Mouse (Mus musculus) brain, embryonic 14.5 days (tissue): ENCODE data around the gene Riok1.

Source experiments
- CTCF ChIP-seq: fragments of 200-500 bp; IDR thresholded peaks from 2 replicates; pipeline ENCODE4 v1.5.1; 2012; ENCODE audit warnings: inconsistent platforms, mild to moderate bottlenecking, moderate library complexity, borderline replicate concordance; ENCODE audit not compliant: insufficient read depth, insufficient read length; ENCODE audit errors: extremely low read depth
- POLR2A ChIP-seq: fragments of 200-500 bp; IDR thresholded peaks from 2 replicates; pipeline ENCODE4 v1.6.1; 2012; ENCODE audit warnings: mild to moderate bottlenecking, inconsistent platforms, borderline replicate concordance; ENCODE audit not compliant: poor library complexity, insufficient read depth, insufficient read length, severe bottlenecking; ENCODE audit errors: extremely low read depth

DNA sequence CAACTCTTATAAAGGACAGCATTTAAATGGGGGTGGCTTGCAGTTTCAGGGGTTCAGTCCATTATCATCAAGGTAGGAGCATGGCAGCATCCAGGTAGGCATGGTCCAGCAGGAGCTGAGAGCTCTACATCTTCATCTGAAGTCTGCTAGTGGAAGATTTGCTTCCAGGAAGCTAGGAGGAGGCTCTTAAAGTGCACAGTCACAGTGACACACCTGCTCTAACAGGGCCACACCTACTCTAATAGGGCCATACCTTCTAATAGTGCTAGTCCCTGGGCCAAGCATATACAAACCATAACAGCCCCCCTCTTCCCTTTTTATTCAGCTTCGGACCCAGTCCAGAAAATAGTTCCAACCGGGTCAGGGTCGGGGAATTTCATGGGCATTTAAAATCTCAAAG is 37.1 kb upstream of the Riok1 start:
- TF ChIP-seq POLR2A = no peak
- TF ChIP-seq CTCF = no peak
